Mouse (Mus musculus) intestine, embryonic 15.5 days (tissue): ENCODE results near the gene C1qtnf6. TPM values are rescaled to one million over a fixed set of nuclear protein-coding genes. Genes with fewer than 3 reads are reported as not detected.

Experiments used
- ATAC-seq: fragments of 200-750 bp; cut with Nextera tagmentation; 2 replicates; pipeline ENCODE4 v1.8.0; 2017; ENCODE audit warnings: moderate TSS enrichment, moderate library complexity
- H3K27ac ChIP-seq: fragments of 300-500 bp; sonication (generic); 2 replicates; pipeline ENCODE4 v1.5.1; 2015; ENCODE audit warnings: mild to moderate bottlenecking, inconsistent platforms
- H3K27me3 ChIP-seq: fragments of 300-500 bp; sonication (generic); replicated peaks from 2 replicates; pipeline ENCODE4 v1.6.1; 2015; ENCODE audit warnings: inconsistent platforms
- H3K36me3 ChIP-seq: fragments of 300-500 bp; sonication (generic); 2 replicates; pipeline ENCODE4 v1.6.1; 2015; ENCODE audit warnings: inconsistent platforms
- H3K4me1 ChIP-seq: fragments of 300-500 bp; sonication (generic); replicated peaks from 2 replicates; pipeline ENCODE4 v1.6.1; 2015; ENCODE audit warnings: inconsistent platforms
- H3K4me2 ChIP-seq: fragments of 300-500 bp; sonication (generic); replicated peaks from 2 replicates; pipeline ENCODE4 v1.6.1; 2015; ENCODE audit warnings: mild to moderate bottlenecking, inconsistent platforms
- H3K4me3 ChIP-seq: fragments of 300-500 bp; sonication (generic); replicated peaks from 2 replicates; pipeline ENCODE4 v1.5.1; 2015; ENCODE audit warnings: inconsistent platforms
- H3K9ac ChIP-seq: fragments of 300-500 bp; sonication (generic); 2 replicates; pipeline ENCODE4 v1.6.1; 2015; ENCODE audit warnings: inconsistent platforms
- H3K9me3 ChIP-seq: fragments of 300-500 bp; sonication (generic); 2 replicates; pipeline ENCODE4 v1.6.1; 2016; ENCODE audit warnings: inconsistent platforms
- WGBS: fragments of 180-500 bp; shearing (Covaris S2); methylation state at CpG from one replicate; pipeline ENCODE4 v1.1.7; 2015; 5-methylcytosine and 5-hydroxymethylcytosine counted together
- polyA plus RNA-seq: library from polyadenylated mRNA; unstranded; fragments of >200 nt; fragmentation: Nextera tagmentation; extraction: Ambion mirVana; gene quantifications from 2 replicates; pipeline ENCODE4 v1.2.1, GENCODE M21; 2015

Gene C1qtnf6
- polyA plus RNA-seq, 1 experiment from 2014 or later, result 22.3 TPM

DNA sequence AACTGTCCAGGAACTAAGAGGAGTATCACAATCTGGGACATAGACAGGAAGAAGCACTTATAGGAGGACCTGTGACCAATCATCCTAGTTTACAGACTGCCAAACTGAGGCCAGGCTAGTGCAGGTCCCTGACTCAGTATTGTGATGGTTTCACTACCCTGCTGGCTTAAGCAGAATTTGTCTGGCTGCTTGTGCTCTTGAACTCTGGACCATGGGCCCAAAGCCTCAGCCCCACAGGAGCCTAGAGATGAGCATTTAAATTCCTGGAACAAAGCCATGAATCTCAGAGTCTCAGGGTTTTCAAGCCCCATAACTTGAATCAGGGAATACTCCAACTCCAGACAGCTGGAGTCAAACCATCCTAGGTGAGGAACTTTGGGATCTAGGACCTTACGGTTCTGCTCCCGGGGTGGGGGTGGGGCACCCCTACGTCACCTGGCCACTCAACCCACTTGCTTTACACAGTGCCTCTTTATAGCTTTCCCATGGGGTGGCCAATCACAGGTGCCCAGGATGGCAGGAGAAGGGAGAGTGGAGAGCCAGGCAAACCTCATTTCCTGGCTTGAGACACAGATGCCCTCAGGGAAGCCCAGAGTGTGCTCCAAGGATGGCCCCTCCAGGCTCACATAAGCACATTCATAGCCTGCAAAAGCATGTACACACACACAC is 11.0 kb upstream of the C1qtnf6 start:
- peaks cover 3% of the 10 kb centered on the region; the same call in 1 of the 2 replicates for H3K27me3 ChIP-seq
- no peaks in the 10 kb centered on the region for H3K36me3 ChIP-seq
- ATAC-seq, result peak; percentile 26; the same call in 1 of the 2 replicates

DNA sequence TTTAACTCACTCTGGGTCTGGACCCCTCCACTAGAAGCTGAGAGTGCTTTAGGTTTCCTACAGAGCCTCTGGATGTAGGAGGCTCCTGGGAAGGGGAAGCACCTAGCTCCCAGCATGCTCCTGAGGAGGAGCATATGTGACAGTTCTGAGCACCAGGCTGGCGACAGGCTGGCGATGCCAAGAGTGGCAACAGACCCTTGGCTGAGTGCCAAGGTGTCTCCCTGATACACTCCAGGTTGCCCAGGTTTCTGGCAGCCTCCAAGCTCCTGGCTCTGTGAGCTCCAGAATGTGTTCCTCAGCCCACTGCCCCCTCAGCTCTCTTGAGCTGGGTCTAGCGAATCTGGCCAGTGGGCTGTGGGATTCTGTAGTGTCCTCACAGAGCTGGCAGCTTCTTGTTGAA is 10.4 kb upstream of the C1qtnf6 start:
- H3K4me2 ChIP-seq, result no peak overlapping the region
- no peaks in the 10 kb centered on the region for H3K36me3 ChIP-seq
- ATAC-seq, result no peak
- no peak overlapping the region for H3K27ac ChIP-seq
- peaks cover 9% of the 10 kb centered on the region; the same call in 1 of the 2 replicates for H3K4me1 ChIP-seq
- no peaks in the 10 kb centered on the region for H3K9me3 ChIP-seq
- 43% methylated on average over 3 of the region's 3 CpGs for WGBS
- no peak overlapping the region; the same call in 1 of the 2 replicates for H3K9ac ChIP-seq
- H3K4me3 ChIP-seq, result no peak overlapping the region
- peaks cover 3% of the 10 kb centered on the region; the same call in 1 of the 2 replicates for H3K27me3 ChIP-seq

More for the DNA sequence above, 11.0 kb upstream of the C1qtnf6 start:
- WGBS, result 67% methylated on average over 3 of the region's 3 CpGs
- Histone ChIP-seq H3K27ac (no peak overlapping the region), H3K4me2 (no peak overlapping the region), H3K4me3 (no peak overlapping the region), H3K4me1 (peaks cover 9% of the 10 kb centered on the region; the same call in 1 of the 2 replicates), H3K9ac (no peak overlapping the region), H3K9me3 (no peaks in the 10 kb centered on the region)

DNA sequence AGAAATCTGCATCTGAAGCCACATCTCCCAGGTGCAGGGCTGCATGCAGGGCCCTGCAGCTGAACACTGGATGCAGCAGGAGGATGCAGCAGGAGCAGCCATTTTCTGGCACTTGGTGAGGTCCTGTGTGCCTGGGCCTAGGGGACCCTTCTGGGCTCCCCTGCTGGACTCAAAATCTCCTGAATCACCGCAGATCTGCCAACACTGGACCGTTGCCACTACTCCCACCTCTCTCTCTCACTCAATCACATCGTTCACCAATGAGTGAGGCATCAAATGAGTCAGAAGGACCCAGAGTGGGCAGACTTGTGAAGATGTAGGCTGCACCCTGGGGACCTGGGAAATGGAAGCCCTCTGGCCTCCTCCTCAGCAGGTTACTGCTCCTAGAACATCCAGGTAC is 9.8 kb upstream of the C1qtnf6 start:
- 82% methylated on average over 3 of the region's 3 CpGs for WGBS

DNA sequence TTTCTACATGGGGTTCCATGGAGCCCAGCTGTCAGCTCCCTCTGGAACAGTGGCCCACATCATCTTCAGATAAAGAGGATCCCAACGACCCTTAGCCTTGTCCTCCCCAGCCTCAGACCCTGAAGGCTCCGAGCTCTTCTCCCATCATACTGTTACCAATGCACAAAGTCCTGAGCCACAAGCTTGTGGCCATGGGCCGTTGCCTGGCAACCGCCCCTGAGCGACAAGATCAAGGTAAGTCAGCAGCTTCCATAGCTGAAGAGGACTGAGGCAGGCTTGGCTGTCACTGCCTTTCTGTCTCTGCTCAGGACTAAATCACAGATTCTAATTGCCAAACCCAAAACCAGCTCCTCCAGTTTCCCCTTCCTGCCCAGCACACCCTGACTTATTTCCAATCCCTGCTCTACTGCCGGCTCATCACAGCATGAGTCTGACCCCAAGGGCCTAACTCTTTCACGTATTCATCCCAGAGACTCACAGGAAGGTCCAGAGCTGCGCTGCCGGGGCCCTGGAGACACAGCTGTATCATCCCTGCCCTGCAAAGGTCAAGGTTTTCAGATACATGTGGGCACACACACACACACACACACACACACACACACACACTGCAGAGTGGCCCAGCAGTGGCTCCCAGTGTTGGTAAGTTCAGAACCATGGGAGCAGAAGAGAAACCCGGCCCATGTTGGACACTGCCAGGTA is 4.7 kb upstream of the C1qtnf6 start:
- WGBS, result 57% methylated on average over 10 of the region's 10 CpGs
- H3K27ac ChIP-seq, result no peak overlapping the region
- no peak overlapping the region for H3K9ac ChIP-seq

More for the DNA sequence above, 9.8 kb upstream of the C1qtnf6 start:
- Histone ChIP-seq H3K9me3 (no peaks in the 10 kb centered on the region), H3K27ac (no peak overlapping the region), H3K36me3 (no peaks in the 10 kb centered on the region), H3K27me3 (peaks cover 3% of the 10 kb centered on the region; the same call in 1 of the 2 replicates), H3K4me1 (peaks cover 9% of the 10 kb centered on the region; the same call in 1 of the 2 replicates), H3K4me3 (no peak overlapping the region), H3K9ac (no peak overlapping the region; the same call in 1 of the 2 replicates), H3K4me2 (no peak overlapping the region)
- ATAC-seq, result no peak

DNA sequence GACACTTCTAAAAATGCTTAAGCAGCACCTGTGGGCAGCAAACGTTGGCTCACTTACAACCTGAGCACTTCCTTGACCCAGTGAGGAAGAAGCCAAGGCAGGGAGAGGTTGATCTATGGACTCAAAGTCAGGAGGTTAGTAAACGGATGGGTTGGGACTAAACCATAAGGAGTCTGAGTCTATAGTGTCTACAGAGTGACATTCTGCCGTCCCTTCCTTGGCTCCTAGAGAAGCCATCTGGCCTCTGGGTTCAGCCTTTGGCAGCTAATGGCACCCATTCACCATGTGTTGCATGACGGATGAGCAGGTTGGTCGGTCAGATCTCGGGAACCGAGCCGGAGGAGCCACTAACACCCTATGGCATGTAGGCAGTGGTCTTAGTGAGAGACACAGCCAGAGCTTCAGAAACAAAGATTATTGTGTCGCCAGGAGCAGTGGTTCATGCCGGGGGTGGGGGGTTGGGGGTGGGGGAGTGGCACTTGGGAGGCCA is 2.2 kb upstream of the C1qtnf6 start:
- ATAC-seq, result no peak

More for the DNA sequence above, 4.7 kb upstream of the C1qtnf6 start:
- H3K4me3 ChIP-seq, result no peak overlapping the region
- H3K4me1 ChIP-seq, result peaks cover 16% of the 10 kb centered on the region
- H3K9me3 ChIP-seq, result no peaks in the 10 kb centered on the region
- H3K4me2 ChIP-seq, result no peak overlapping the region
- H3K36me3 ChIP-seq, result no peaks in the 10 kb centered on the region
- H3K27me3 ChIP-seq, result no peaks in the 10 kb centered on the region
- no peak for ATAC-seq

DNA sequence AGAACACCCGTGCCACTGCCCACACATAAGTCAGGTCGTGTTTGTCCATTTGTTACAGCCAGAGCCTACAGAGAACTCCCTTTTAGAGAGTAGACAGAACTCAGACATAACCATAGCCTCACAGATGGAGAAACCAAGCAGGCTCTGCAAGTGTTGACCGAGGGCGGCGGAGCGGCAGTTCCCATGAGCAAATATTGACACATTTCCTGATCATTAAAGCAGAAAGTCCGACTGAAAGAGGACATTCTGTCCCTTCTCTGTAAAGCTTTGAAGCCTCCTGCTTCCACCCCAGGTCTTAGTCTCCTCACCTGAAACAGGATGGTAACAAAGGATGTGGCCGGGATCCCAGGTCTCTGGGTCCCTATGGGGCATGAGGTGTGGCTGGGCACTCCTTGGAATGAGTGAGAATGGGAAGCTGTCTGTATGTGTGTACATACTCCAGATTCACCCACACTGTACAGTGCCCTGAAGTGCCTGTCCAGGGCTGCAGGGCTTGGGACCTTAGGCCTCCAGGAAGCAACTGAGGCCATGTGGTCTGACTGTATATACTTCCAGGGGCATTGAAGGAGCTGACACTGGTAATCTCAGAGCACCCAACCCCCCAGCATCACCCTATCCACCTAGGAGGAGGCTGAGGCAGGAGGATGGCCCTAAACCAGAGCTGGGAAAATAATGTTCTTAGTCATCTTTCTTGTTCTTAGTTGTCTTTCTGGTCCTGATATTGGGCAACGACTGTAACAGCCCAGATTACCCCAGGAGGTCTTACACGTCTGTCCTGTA is 1.5 kb upstream of the C1qtnf6 start:
- WGBS, result 48% methylated on average over 10 of the region's 10 CpGs
- peak overlapping the region; percentile 12; the same call in 1 of the 2 replicates for H3K9ac ChIP-seq
- H3K4me2 ChIP-seq, result no peak overlapping the region; the same call in none of the 2 replicates
- H3K27ac ChIP-seq, result peak overlapping the region; percentile 61
- H3K4me3 ChIP-seq, result no peak overlapping the region
- H3K27me3 ChIP-seq, result no peaks in the 10 kb centered on the region
- peak; percentile 19 for ATAC-seq
- H3K4me1 ChIP-seq, result peaks cover 35% of the 10 kb centered on the region
- H3K9me3 ChIP-seq, result no peaks in the 10 kb centered on the region
- H3K36me3 ChIP-seq, result no peaks in the 10 kb centered on the region

More for the DNA sequence above, 2.2 kb upstream of the C1qtnf6 start:
- no peak overlapping the region for H3K4me3 ChIP-seq
- 73% methylated on average over 10 of the region's 10 CpGs for WGBS
- no peak overlapping the region for H3K4me2 ChIP-seq
- no peaks in the 10 kb centered on the region for H3K36me3 ChIP-seq
- no peak overlapping the region for H3K9ac ChIP-seq
- H3K4me1 ChIP-seq, result peaks cover 35% of the 10 kb centered on the region
- H3K9me3 ChIP-seq, result no peaks in the 10 kb centered on the region
- peak overlapping the region; percentile 61 for H3K27ac ChIP-seq
- H3K27me3 ChIP-seq, result no peaks in the 10 kb centered on the region

DNA sequence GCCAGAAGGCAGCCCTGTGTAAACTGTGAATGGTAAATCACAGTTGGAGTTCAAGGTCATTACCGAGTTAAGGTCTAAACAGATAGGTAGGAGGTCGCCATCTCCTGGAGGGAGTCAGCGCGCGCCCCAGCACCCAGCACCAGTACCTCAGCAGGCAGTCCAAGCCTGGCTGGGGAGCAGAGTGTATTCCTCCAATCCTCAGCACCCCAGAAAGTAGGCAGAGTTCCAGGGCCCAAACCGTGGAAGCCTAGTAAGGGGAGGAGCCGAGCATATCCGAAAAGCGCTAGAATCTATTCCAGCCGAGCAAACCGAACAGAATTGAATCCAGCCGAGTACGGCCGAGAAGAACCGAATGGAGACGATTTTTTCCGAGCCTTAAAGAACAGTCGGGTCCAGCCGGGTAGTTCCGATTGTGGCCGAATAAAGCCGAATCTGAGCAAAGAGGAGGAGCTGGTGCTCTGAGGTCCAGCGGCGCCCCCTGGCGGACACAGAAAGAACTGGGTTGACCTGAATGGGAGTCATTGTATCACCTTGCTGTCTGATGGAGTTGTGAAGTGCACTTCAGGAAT is 769 bp upstream of the C1qtnf6 start:
- H3K4me3 ChIP-seq, result peak overlapping the region; percentile 21

DNA sequence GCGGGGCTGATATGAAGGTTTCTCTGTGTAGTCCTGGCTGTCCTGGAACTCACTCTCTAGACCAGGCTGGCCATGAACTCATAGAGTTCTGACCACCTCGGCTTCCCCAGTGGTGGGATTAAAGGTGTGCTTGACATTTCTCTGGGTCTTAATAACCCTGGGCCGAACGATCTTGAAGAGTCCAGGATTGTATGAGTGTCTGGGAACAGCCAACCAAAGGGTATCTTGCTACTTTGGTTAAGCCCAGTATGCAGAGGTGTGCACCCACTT is 170 bp upstream of the C1qtnf6 start:
- H3K27me3 ChIP-seq, result no peaks in the 10 kb centered on the region
- peak overlapping the region; percentile 79 for H3K27ac ChIP-seq
- no peaks in the 10 kb centered on the region for H3K9me3 ChIP-seq
- peak overlapping the region; percentile 21; the same call in 1 of the 2 replicates for H3K4me3 ChIP-seq
- peaks cover 35% of the 10 kb centered on the region for H3K4me1 ChIP-seq
- 68% methylated on average over 4 of the region's 4 CpGs for WGBS
- peak overlapping the region; percentile 38; the same call in 1 of the 2 replicates for H3K9ac ChIP-seq
- no peak; the same call in 1 of the 2 replicates for ATAC-seq
- peak overlapping the region; percentile 59 for H3K4me2 ChIP-seq
- H3K36me3 ChIP-seq, result no peaks in the 10 kb centered on the region

More for the DNA sequence above, 769 bp upstream of the C1qtnf6 start:
- H3K9me3 ChIP-seq, result no peaks in the 10 kb centered on the region
- H3K4me2 ChIP-seq, result peak overlapping the region; percentile 59
- no peaks in the 10 kb centered on the region for H3K27me3 ChIP-seq
- H3K27ac ChIP-seq, result peak overlapping the region; percentile 79
- peak; percentile 90 for ATAC-seq
- no peaks in the 10 kb centered on the region for H3K36me3 ChIP-seq
- under 1% methylated on average over 25 of the region's 25 CpGs for WGBS
- H3K9ac ChIP-seq, result peak overlapping the region; percentile 38
- peaks cover 35% of the 10 kb centered on the region for H3K4me1 ChIP-seq

DNA sequence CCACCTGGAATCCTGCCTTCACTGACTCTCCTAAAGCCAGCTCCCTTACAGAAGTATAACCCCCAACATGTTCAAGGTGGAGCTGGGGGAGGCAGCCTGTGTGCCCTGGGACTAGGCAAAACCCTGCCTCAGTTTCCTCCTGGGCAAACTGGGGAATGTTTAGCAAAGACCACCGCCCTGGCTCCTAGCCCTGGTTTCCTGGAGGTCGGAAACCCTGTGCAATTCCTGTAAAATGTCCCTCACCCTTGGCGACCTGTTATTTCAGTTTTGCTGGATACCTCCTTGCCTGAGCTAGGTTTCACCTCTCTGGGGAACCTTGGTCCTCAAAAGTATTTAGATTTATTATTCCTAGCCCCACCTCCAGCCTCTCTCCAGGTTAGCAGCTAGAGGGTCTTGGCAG is 1.1 kb downstream of the C1qtnf6 start:
- Histone ChIP-seq H3K36me3 (no peaks in the 10 kb centered on the region), H3K9ac (peak overlapping the region; percentile 62; the same call in 1 of the 2 replicates), H3K4me1 (peaks cover 33% of the 10 kb centered on the region), H3K27me3 (no peaks in the 10 kb centered on the region), H3K9me3 (no peaks in the 10 kb centered on the region), H3K4me2 (peak overlapping the region; percentile 76; the same call in 1 of the 2 replicates), H3K27ac (0 out of 2 replicates have a peak overlapping the region, but pooled peaks have one; percentile 78), H3K4me3 (no peak overlapping the region)
- WGBS, result 81% methylated on average over 3 of the region's 3 CpGs
- no peak for ATAC-seq

DNA sequence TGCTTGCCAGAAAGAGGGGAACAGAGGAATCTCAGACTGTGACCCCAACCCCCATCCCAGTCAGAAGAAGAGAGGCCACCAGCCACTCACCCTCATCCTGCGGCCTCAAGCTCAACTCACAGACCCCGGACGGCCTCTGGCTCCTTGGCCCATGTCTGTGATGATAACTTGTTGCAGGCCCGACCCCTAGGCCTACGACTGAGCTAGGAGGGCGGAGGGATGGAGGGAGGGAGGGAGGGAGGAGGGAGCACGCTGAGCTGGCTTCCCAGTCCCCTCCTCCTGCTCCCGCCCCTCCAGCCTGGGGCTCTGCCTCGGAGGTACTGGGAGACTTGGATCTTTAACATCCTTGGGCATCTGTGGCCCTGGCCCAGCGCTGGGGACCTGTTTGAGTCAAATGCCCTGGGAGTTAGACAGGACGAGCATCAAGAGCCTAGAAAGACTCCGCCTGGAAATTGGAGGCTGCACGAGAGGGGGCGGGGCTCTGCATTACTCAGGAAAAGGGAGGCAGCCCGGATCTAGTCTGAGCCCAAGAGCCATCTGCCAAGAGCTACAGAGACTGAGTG is 1.7 kb downstream of the C1qtnf6 start:
- H3K9ac ChIP-seq, result peak overlapping the region; percentile 62
- H3K4me1 ChIP-seq, result peaks cover 33% of the 10 kb centered on the region
- WGBS, result 6% methylated on average over 15 of the region's 15 CpGs
- peak overlapping the region; percentile 78 for H3K27ac ChIP-seq
- H3K36me3 ChIP-seq, result no peaks in the 10 kb centered on the region
- no peaks in the 10 kb centered on the region for H3K27me3 ChIP-seq
- H3K4me2 ChIP-seq, result peak overlapping the region; percentile 76
- no peaks in the 10 kb centered on the region for H3K9me3 ChIP-seq
- peak overlapping the region; percentile 36 for H3K4me3 ChIP-seq
- ATAC-seq, result peak; percentile 46

DNA sequence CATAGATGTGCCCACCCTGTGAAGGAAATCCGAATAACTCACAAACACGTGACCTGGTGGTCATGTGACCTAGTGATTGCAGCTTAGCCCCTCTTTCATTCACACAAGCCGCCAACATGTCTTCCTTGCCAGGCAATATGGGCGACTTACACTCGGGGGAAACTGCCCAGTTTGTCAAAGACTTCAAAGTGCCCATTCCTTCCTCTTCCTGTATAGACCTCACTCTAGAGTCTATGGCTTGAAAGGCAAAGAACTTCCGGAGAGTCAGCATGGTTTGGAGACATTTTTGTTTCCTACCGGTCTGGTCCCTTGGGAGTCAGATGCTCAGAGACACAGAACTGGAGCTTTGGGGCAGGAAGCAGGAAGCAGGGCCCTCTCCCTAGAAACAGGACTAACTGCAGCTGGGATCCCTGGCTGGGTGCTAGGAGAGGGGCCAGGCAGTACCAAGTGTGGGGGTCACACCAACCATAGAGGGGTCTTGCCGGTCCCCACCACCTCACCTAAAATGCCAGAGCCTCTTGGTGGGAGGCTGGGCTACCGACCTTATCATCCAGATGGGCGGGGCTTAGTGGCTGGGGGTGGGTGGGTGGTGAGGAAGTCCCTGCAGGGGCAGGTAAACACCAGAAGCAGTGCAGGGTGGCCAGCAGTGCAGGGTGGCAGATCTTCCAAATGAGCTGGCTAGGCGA is 2.3 kb downstream of the C1qtnf6 start:
- Histone ChIP-seq H3K4me2 (peak overlapping the region; percentile 76), H3K9ac (peak overlapping the region; percentile 62), H3K4me3 (peak overlapping the region; percentile 36), H3K27me3 (no peaks in the 10 kb centered on the region), H3K9me3 (no peaks in the 10 kb centered on the region), H3K4me1 (peaks cover 33% of the 10 kb centered on the region), H3K27ac (peak overlapping the region; percentile 78), H3K36me3 (no peaks in the 10 kb centered on the region)
- no peak for ATAC-seq
- WGBS, result 32% methylated on average over 11 of the region's 11 CpGs
